Mouse (Mus musculus) splenic B cell, adult 2 months (primary cell): ENCODE measurements around the gene Sbds.

Experiments used
- DNase-seq: peaks from one replicate; pipeline ENCODE4 v3.0.0-alpha.2; 2011; ENCODE audit warnings: low read depth, low spot score
- H3K27me3 ChIP-seq: 2 replicates; pipeline ENCODE4 v1.6.1; 2012; ENCODE audit warnings: mild to moderate bottlenecking, low read length, moderate library complexity, mixed read lengths; ENCODE audit not compliant: control insufficient read depth, poor library complexity, insufficient read depth, severe bottlenecking
- H3K36me3 ChIP-seq: 2 replicates; pipeline ENCODE4 v1.6.1; 2012; ENCODE audit warnings: mild to moderate bottlenecking, low read length, moderate library complexity, mixed read lengths; ENCODE audit not compliant: control insufficient read depth, poor library complexity, insufficient read depth, severe bottlenecking

Sbds gene

DNA sequence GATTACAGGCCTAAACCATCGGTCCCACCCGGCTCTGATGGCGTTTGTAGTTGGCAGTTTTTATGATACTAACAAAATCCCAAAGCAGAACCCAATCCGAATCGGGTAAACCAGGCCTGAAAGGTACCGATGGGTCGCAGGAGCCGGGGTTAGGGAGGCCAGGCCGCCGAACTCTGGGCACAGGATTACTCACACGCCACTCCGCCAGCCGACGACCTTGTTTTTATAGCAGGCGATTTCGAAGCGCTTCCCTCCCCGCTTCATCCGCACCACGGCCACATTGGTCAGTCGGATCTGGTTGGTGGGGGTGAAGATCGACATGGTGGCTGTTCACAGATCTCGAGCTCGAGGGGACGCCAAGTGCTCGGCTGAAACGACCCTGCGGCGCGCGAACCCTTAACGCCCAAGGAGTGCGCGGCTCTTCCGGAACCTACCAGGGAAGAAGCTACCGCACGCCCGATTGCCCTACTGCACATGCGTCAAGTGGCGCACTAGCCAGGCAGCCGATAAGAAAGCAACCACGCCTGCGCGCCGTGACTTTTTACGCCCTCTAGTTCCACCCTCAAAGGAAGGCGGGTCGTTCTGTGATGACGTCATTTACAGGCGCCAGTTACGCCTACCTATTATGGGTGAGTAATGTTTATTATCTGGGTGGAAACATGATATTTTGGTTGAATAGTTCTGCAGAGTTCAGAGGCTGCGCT is at the start of gene Sbds, which contains the start of gene Tyw1:
Gene Sbds (minus strand): TSS at position 514 of the 704 bp plus-strand sequence.
Gene Tyw1 (plus strand): TSS at position 603 of the 704 bp plus-strand sequence.
- peak; percentile 100 for DNase-seq
- Histone ChIP-seq H3K36me3 (peaks cover 9% of the 10 kb centered on the region), H3K27me3 (no peaks in the 10 kb centered on the region)

DNA sequence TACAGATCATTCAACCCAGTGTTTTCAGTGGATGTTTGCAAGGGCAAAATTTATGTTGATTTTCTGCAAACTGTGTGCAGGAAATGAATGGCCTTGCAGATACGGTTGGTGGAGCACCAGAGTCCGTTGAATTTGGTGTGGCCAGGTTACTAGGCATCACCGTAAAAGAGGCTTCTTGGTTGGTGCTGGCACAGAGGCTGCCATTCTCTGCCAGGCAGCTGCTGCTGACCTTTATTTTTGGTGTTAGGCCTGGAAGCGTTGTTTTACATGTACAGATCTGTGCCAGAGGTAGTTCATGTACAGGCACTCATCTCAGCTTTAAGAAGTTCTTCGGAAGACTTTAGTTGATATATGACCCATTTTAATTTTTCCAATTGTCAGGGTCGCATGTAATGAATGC is 48.3 kb upstream of the Sbds start:
- DNase-seq = no peak
- Histone ChIP-seq H3K27me3 (no peaks in the 10 kb centered on the region), H3K36me3 (no peaks in the 10 kb centered on the region; the same call in 1 of the 2 replicates)

DNA sequence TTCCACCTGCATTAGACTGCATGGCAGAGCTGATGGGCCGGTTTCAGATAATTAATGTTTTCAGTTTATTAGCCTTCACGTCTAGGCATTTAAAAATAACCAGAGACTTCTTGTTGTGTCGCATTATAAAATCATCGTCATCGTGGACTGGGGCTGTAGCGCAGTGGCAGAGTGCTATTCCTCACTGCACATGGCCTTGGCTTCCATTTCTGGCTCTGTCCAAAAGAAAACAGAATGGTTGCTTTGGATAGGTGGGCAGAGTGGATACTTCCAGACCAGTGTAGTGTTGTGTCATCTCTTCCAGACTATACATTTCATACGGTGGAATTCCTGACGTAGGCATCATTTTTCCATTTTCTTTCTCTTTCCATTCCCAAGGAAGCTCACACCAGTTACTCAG is 44.2 kb upstream of the Sbds start:
- Histone ChIP-seq H3K36me3 (no peaks in the 10 kb centered on the region; the same call in none of the 2 replicates), H3K27me3 (no peaks in the 10 kb centered on the region)
- DNase-seq = no peak

DNA sequence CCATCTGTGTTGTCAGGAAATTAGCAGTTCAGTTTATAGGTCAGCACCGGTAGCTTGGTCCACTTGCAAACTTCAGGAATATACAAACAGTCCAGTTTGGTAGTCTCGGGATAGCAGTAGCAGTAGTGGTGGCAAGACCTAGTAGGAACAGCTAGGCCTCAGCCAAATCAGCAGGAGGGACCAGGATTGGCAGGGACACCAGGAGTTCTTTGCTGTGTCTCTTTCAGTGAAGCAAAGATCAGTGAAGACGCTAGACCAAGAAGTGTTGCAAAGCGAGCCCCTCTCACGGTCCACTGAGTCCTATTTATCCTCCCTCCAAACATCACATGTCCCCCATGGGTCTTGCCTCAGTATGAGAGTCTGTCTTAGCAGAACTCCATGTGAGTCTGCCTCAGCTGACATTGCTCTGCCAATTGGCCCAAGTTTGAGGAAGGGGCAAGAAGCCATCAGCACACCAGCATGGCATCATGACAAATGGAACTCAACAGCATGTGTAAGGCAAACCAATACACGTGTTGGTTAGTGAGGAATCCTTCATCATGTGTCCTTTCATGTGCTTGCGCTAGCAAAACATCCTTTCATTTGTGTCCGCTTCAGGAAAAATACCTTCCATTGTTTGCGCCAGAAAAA is 43.6 kb upstream of the Sbds start:
- no peak for DNase-seq
- H3K27me3 ChIP-seq = no peaks in the 10 kb centered on the region

DNA sequence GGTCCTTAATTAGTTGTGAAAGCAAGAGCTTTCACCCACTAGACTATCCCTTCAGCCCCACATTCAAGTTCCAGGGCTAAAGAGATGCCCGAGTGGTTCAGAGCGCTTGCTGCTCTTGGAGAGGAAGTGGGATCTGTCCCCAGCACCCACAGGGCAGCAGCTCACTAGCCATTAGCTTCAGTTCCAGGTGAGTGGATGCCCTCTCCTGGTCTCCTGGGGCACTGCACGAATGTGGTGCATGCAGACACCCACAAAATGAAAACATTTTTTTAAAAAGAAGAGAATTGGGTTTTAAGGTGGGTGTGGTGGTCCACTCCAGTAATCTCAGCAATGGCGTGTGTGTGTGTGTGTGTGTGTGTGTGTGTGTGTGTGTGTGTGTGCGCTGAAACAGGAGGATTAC is 40.7 kb upstream of the Sbds start:
- DNase-seq = peak; percentile 8
- H3K27me3 ChIP-seq = no peaks in the 10 kb centered on the region
- peaks cover 4% of the 10 kb centered on the region for H3K36me3 ChIP-seq

More for the DNA sequence above, 43.6 kb upstream of the Sbds start:
- no peaks in the 10 kb centered on the region; the same call in none of the 2 replicates for H3K36me3 ChIP-seq

DNA sequence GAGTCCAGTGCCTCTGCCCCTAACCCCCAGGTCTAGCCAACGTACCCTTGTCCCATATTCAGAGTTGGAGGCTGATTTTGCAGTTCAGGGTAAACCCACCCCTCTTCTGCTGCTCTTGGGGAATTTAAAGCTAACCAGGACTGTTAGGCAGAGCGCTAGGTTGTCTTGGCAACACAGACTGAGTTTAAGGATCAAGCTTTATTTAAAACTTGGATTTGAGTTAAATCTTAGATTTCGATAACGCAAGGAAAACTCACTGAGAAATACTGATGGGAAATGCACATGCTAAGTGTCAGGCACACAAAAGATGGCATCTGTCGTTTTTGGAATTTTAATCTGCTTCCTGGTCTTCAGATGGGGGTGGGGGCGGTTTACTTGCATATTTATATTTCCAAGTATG is 39.3 kb upstream of the Sbds start:
- DNase-seq = no peak
- peaks cover 11% of the 10 kb centered on the region for H3K36me3 ChIP-seq
- H3K27me3 ChIP-seq = no peaks in the 10 kb centered on the region

DNA sequence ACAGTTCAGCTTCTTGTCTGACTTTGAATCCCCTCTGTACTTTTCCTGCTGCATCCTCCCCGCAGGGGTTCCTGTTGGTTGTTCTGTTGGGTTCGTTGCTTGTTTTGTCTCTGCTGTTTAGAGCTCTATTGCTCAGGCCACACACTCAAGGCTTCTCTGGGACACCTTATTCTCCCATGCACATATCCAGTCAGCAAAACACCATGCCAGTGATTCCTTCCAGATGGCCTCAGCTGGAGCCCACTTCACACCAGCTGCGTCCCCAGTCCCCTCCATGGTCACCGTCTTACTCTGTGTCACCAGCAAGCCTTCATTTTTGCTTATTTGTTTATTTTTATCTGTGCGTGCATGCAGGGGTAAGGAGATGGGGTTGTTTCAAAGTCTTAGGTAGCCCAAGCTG is 38.6 kb upstream of the Sbds start:
- Histone ChIP-seq H3K36me3 (peaks cover 15% of the 10 kb centered on the region), H3K27me3 (no peaks in the 10 kb centered on the region)
- no peak for DNase-seq

DNA sequence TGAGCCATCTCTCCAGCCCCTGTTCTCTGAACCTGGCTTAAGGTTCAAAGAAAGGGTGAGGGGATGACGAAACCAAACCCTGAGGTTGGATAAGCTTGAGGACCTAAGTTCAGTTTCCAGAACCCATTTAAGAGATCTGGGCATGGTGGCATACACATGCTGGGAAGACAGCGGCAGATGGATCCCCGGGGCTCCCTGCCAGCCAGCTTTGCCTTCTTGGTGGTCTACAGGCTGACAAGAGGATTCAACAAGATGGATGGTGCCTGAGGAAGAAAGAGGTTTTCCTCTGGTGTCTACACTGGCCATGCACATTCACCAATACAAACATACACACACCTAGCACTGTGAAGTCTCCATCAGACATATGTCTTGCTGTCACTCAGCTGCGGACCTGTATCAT is 37.6 kb upstream of the Sbds start:
- Histone ChIP-seq H3K36me3 (peaks cover 15% of the 10 kb centered on the region), H3K27me3 (no peaks in the 10 kb centered on the region)
- DNase-seq = no peak

DNA sequence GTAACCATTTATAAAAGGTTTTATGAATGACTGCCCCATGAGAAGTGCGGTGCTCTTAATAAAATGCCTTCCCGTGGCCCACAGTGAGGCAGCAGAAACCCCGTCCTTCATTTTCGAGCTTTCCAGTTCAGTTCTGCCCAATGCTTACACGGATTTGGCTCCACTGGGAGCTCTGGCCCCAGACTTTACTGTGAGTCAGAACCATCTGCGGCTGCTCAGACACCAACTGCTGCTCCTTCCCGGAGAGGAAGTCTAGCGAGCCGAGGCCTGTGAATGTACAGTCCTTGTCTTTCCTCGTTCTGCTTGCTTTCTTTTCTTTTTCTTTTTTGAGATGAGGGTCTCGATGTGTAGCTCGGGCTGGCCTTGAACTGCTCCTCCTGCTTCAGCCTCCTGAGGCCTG is 35.4 kb upstream of the Sbds start:
- peaks cover 15% of the 10 kb centered on the region for H3K36me3 ChIP-seq
- no peak for DNase-seq
- no peaks in the 10 kb centered on the region for H3K27me3 ChIP-seq

DNA sequence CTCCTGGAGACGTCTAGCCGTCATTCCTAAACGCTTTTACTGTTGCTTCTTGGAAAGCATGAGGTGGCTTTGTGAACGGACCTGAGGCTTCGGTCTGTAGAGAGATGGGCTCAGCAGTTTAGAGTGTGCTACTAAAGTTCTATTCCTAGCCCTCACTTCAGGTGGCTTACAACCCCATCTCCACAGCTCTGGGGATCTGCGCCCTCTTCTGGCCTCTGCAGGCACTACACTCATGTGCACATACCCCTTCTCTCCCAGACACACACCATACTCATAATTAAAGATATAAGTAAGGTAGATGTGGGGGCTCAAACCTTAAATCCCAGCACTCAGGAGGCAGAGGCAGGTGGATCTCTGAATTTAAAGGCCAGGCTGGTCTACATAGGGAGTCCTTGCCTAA is 34.9 kb upstream of the Sbds start:
- peaks cover 15% of the 10 kb centered on the region for H3K36me3 ChIP-seq
- peak; percentile 12 for DNase-seq
- no peaks in the 10 kb centered on the region for H3K27me3 ChIP-seq

DNA sequence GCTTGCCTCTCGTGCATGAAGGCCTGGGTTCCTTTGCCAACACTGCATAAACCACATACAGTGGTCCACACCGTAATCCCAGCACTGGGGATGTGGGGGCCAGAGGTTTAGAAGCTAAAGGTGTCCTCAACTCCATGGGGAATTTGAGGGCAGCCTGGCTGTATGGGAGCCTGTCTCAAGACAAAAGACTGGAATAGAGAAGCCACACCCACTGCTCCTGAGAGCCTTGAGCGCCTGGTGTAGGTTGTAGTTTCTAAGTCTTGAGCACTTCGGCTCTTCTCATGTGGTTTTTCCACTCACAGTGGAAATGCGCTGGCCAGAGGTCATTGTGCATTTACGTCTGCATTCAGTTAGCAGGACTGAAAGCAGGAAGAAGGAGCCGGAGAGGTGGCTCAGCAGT is 32.8 kb upstream of the Sbds start:
- DNase-seq = no peak
- peaks cover 15% of the 10 kb centered on the region for H3K36me3 ChIP-seq
- no peaks in the 10 kb centered on the region for H3K27me3 ChIP-seq

DNA sequence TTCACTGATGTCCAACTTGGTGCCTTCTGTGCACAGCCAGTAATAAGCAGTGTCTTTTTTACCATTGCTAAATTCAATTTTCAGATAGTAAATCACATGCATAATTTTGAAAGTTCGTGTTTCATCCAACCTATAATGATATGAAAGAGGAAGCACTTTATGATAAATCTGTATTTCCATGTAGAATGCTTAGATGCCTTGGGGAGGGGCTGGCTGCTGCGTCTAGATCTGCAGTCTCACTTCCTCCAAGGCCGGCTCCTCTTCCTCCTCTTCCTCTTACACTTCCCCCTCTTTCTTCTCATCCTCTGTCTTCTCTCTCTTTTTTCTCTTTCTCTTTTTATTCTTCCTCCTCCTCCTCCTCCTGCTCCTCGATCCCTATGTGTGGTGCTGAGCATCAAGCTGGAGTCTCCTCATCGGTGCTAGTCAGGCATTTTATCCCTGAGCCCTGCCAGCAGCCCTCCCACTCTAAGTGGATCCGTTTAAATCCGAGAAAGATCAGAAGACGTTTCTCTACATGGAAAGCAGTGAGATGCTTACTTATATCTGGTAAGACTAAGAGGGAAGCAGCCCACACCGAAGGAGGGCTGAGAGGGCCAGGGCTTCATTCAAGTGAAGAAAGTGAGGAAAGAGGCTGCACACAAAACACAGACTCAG is 27.9 kb upstream of the Sbds start:
- Histone ChIP-seq H3K36me3 (peaks cover 11% of the 10 kb centered on the region), H3K27me3 (no peaks in the 10 kb centered on the region)
- peak; percentile 48 for DNase-seq

DNA sequence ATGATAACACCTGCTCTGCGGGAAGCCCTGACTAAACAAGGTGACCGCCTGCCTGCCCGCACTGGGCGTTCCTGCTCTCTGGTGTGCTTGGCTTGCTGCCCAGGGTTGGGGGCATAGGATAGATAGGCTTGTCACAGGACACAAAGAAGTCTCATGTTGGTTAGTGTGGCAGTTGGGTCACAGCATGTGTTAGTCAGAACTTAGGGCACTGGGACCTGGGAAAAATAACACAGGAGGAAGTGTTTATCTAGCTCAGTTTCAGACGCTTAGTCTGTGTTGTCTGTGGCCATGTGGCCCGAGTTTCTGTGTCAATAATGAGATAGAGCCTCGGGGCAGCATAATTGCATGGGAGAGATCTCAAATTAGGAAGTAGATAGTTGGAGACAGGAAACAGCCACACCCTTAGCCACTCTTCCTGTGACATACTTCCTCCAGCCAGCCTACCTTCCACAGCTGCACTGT is 22.7 kb upstream of the Sbds start:
- peaks cover 11% of the 10 kb centered on the region for H3K36me3 ChIP-seq
- peak; percentile 49 for DNase-seq
- no peaks in the 10 kb centered on the region for H3K27me3 ChIP-seq

DNA sequence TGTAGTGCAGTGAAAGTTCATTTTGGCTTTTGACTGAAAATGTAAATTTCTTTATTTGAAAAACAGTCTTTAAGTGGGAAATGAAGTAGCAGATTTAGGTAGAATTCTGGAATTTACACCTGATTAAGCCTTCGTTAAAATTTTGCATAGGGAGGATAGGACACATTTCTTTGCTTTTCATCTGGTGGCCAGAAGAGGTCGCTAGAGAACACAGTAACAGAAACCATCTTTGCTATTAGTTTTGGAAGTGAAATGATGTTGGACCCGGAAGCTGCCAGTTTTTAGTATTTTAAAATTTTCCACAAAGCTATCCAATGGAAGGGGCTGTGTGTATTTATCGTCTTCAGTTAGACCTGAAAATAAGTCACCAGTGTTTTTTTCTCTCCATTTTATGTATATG is 20.2 kb upstream of the Sbds start:
- H3K36me3 ChIP-seq = peaks cover 8% of the 10 kb centered on the region
- H3K27me3 ChIP-seq = no peaks in the 10 kb centered on the region
- peak; percentile 74 for DNase-seq

DNA sequence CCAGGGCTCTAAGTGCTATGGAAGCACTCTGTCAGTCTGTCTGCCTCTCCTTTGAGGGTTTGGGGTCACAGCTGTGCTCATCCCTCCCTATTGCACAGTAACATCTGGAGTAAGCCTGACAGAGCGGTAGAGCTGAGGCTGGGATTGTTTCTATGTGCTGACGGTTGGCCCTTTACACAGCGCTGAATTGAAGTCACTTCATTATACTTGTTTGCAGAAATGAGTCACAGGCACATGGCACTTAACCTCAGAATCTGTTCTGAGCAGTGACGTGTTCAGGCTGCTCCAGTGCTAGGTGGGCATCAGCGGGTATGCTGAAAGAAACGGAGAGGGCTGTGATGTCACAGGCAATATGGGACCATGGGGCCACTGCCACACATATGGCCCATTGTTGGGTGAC is 17.7 kb upstream of the Sbds start:
- Histone ChIP-seq H3K36me3 (peaks cover 1% of the 10 kb centered on the region), H3K27me3 (no peaks in the 10 kb centered on the region)
- no peak for DNase-seq
